Mouse (Mus musculus): ENCODE measurements around the gene Polr2e.

DNA sequence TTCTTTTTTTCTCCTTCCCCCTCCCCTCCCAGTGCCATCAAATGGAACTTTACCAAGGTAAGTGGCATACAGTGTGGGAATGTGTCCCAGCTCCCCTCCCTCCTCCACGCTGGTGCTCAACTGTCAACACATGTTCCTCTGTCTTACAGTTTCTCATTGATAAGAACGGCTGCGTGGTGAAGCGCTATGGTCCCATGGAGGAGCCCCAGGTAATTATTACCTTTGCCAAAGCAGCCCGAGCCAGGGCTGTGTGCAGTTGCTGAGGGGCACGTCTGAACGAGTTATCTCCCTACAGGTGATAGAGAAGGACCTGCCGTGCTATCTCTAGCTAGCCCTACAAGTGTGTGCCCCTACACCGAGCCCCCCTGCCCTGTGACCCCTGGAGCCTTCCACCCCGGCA lies 16.3 kb upstream of the Polr2e start:
- no peak for TF ChIP-seq CTCF (IDR thresholded peaks at IDR 0.05; ENCODE audit: insufficient read depth, low read length)
- TF ChIP-seq POLR2A (IDR thresholded peaks at IDR 0.05; ENCODE audit: borderline replicate concordance, extremely low read depth, low read depth, low read length): no peak
